Mouse (Mus musculus): ENCODE results near the gene Ccdc85b. TPM values are rescaled to one million over a fixed set of nuclear protein-coding genes. Genes with fewer than 3 reads are reported as not detected.

The Ccdc85b gene
- total and polyA plus RNA-seq, 3 experiments, result 3.6 to 7.6 TPM; not detected in 1

GRCm38 (mm10) chr19:5424782-5425741 lies 32.6 kb downstream of the Ccdc85b start, which contains the start of the genes Drap1 and AI837181 (continued):
- TF ChIP-seq ETS1 (IDR thresholded peaks at IDR 0.05; ENCODE audit: low read depth, low read length), result no peak; the same call in 1 of the 2 replicates
- no peak for TF ChIP-seq GABPA (IDR thresholded peaks at IDR 0.05; ENCODE audit: low read depth, low read length)
- TF ChIP-seq TCF12 (IDR thresholded peaks at IDR 0.05; ENCODE audit: low read depth, low read length), result no peak; the same call in 1 of the 2 replicates
- no peak for TF ChIP-seq BHLHE40 (IDR thresholded peaks at IDR 0.05; ENCODE audit: borderline replicate concordance, low read depth, low read length)

- H3K27ac ChIP-seq (ENCODE audit: control insufficient read depth, low read depth, low read length), result peak overlapping the region; percentile 84
- H3K9ac ChIP-seq (ENCODE audit: control insufficient read depth, low read depth, low read length, poor library complexity, severe bottlenecking), result peak overlapping the region; percentile 96
- TF ChIP-seq CTCF (IDR thresholded peaks at IDR 0.05 in 2 of 3, conservative IDR thresholded peaks at IDR 0.05 in 1 of 3; ENCODE audit: control insufficient read depth in 1 of 3, insufficient read depth in 1 of 3, low read depth in 2 of 3, low read length in 3 of 3, poor library complexity in 1 of 3, severe bottlenecking in 1 of 3) (no peak), POLR2A (IDR thresholded peaks at IDR 0.05; ENCODE audit: control insufficient read depth in 1 of 2, insufficient read depth in 1 of 2, low read depth in 1 of 2, low read length in 2 of 2, poor library complexity in 1 of 2) (peak; percentile 47 to 50; a peak in 2 of 4 replicates), ETS1 (IDR thresholded peaks at IDR 0.05; ENCODE audit: low read depth, low read length) (peak; percentile 3; the same call in 1 of the 2 replicates), ZMIZ1 (IDR thresholded peaks at IDR 0.05; ENCODE audit: low read depth, low read length) (no peak), MXI1 (IDR thresholded peaks at IDR 0.05; ENCODE audit: low read depth, low read length) (peak; percentile 76; the same call in 1 of the 2 replicates), USF1 (IDR thresholded peaks at IDR 0.05; ENCODE audit: low read depth, low read length) (peak; percentile 49; the same call in 1 of the 2 replicates), MAX (IDR thresholded peaks at IDR 0.05; ENCODE audit: low read length) (peak; percentile 71; the same call in 1 of the 2 replicates), HCFC1 (IDR thresholded peaks at IDR 0.05; ENCODE audit: low read depth, low read length) (no peak), NELFE (IDR thresholded peaks at IDR 0.05; ENCODE audit: low read depth, low read length) (peak; percentile 44; the same call in 1 of the 2 replicates)
- peaks cover 0 to 13% of the 10 kb centered on the region in 2 experiments; a peak in 1 of 4 replicates for H3K4me1 ChIP-seq (ENCODE audit: control insufficient read depth in 1 of 2, insufficient read depth in 2 of 2, low read length in 2 of 2)
- H3K36me3 ChIP-seq (ENCODE audit: control insufficient read depth in 1 of 2, insufficient read depth in 2 of 2, low read length in 2 of 2), result peaks cover 0 to 2% of the 10 kb centered on the region in 2 experiments; a peak in 2 of 4 replicates
- no peaks in the 10 kb centered on the region for H3K9me3 ChIP-seq (replicated peaks; ENCODE audit: insufficient read depth, low read length)
- peaks cover 24% of the 10 kb centered on the region for H3K79me2 ChIP-seq (ENCODE audit: control insufficient read depth, insufficient read depth, low read length, poor library complexity)
- peak; percentile 86 for DNase-seq (ENCODE audit: low read depth, low spot score)
- peak overlapping the region; percentile 94 to 95 for H3K4me3 ChIP-seq (ENCODE audit: control insufficient read depth in 1 of 2, insufficient read depth in 1 of 2, low read depth in 2 of 2, low read length in 2 of 2)
- H3K27me3 ChIP-seq (ENCODE audit: control insufficient read depth in 1 of 2, insufficient read depth in 2 of 2, low read length in 2 of 2), result no peaks in the 10 kb centered on the region
Observed at GRCm38 (mm10) chr19:5424092-5424781, 33.5 kb downstream of the Ccdc85b start.

GRCm38 (mm10) chr19:5423561-5423960 lies 34.1 kb downstream of the Ccdc85b start:
- Histone ChIP-seq H3K4me1 (ENCODE audit: control insufficient read depth in 1 of 2, insufficient read depth in 2 of 2, low read length in 2 of 2) (peaks cover 0 to 13% of the 10 kb centered on the region in 2 experiments; a peak in 1 of 4 replicates), H3K79me2 (ENCODE audit: control insufficient read depth, insufficient read depth, low read length, poor library complexity) (peaks cover 24% of the 10 kb centered on the region), H3K9me3 (replicated peaks; ENCODE audit: insufficient read depth, low read length) (no peaks in the 10 kb centered on the region), H3K36me3 (ENCODE audit: control insufficient read depth in 1 of 2, insufficient read depth in 2 of 2, low read length in 2 of 2) (peaks cover 0 to 2% of the 10 kb centered on the region in 2 experiments; a peak in 2 of 4 replicates), H3K27ac (ENCODE audit: control insufficient read depth, low read depth, low read length) (no peak overlapping the region), H3K27me3 (ENCODE audit: control insufficient read depth in 1 of 2, insufficient read depth in 2 of 2, low read length in 2 of 2) (no peaks in the 10 kb centered on the region), H3K9ac (ENCODE audit: control insufficient read depth, low read depth, low read length, poor library complexity, severe bottlenecking) (peak overlapping the region; percentile 96), H3K4me3 (ENCODE audit: control insufficient read depth in 1 of 2, insufficient read depth in 1 of 2, low read depth in 2 of 2, low read length in 2 of 2) (peak overlapping the region; percentile 94 to 95)
- no peak for DNase-seq (ENCODE audit: low read depth, low spot score)
- TF ChIP-seq SMC3 (IDR thresholded peaks at IDR 0.05; ENCODE audit: low read depth, low read length), result no peak
- TF ChIP-seq TBP (IDR thresholded peaks at IDR 0.05; ENCODE audit: low read depth, low read length), result no peak
- no peak for TF ChIP-seq CHD1 (IDR thresholded peaks at IDR 0.05; ENCODE audit: low read depth, low read length)
- TF ChIP-seq POLR2A (IDR thresholded peaks at IDR 0.05; ENCODE audit: control insufficient read depth in 1 of 2, insufficient read depth in 1 of 2, low read depth in 1 of 2, low read length in 2 of 2, poor library complexity in 1 of 2), result no peak
- no peak for TF ChIP-seq EP300 (IDR thresholded peaks at IDR 0.05; ENCODE audit: low read depth in 1 of 2, low read length in 2 of 2)
- no peak for TF ChIP-seq ETS1 (IDR thresholded peaks at IDR 0.05; ENCODE audit: low read depth, low read length)
- TF ChIP-seq NELFE (IDR thresholded peaks at IDR 0.05; ENCODE audit: low read depth, low read length), result no peak
- TF ChIP-seq KAT2A (conservative IDR thresholded peaks at IDR 0.05; ENCODE audit: low read depth, low read length), result no peak
- TF ChIP-seq CHD2 (IDR thresholded peaks at IDR 0.05; ENCODE audit: low read length), result no peak
- TF ChIP-seq NRF1 (IDR thresholded peaks at IDR 0.05; ENCODE audit: insufficient read depth, low read depth, low read length, poor library complexity, severe bottlenecking), result no peak
- no peak for TF ChIP-seq CTCF (IDR thresholded peaks at IDR 0.05 in 2 of 3, conservative IDR thresholded peaks at IDR 0.05 in 1 of 3; ENCODE audit: control insufficient read depth in 1 of 3, insufficient read depth in 1 of 3, low read depth in 2 of 3, low read length in 3 of 3, poor library complexity in 1 of 3, severe bottlenecking in 1 of 3)
- TF ChIP-seq RCOR1 (IDR thresholded peaks at IDR 0.05; ENCODE audit: low read depth, low read length), result no peak
- TF ChIP-seq MEF2A (IDR thresholded peaks at IDR 0.05; ENCODE audit: extremely low read depth, insufficient replicate concordance, low read depth, low read length, poor library complexity, severe bottlenecking), result no peak
- no peak for TF ChIP-seq ZKSCAN1 (IDR thresholded peaks at IDR 0.05; ENCODE audit: low read depth, low read length)
- TF ChIP-seq MYC (IDR thresholded peaks at IDR 0.05; ENCODE audit: low read depth, low read length), result no peak
- no peak for TF ChIP-seq HCFC1 (IDR thresholded peaks at IDR 0.05; ENCODE audit: low read depth, low read length)
- no peak for TF ChIP-seq GABPA (IDR thresholded peaks at IDR 0.05; ENCODE audit: low read depth, low read length)

Data from MEL (cell line).